Mouse (Mus musculus) ES-Bruce4 (cell line): ENCODE data around the gene Ctrb1. TPM values are rescaled to one million over a fixed set of nuclear protein-coding genes. Genes with fewer than 3 reads are reported as not detected.

Experiments used
- H3K27ac ChIP-seq: 2 replicates; pipeline ENCODE4 v1.5.1; 2012; ENCODE audit warnings: low read length, inconsistent platforms; ENCODE audit not compliant: insufficient read depth
- H3K27me3 ChIP-seq: 2 replicates; pipeline ENCODE4 v1.6.1; 2012; ENCODE audit warnings: mild to moderate bottlenecking, low read length, inconsistent platforms; ENCODE audit not compliant: control insufficient read depth, poor library complexity, insufficient read depth, severe bottlenecking
- H3K36me3 ChIP-seq: 2 replicates; pipeline ENCODE4 v1.6.1; 2012; ENCODE audit warnings: inconsistent platforms, mild to moderate bottlenecking, low read length, moderate library complexity; ENCODE audit not compliant: control insufficient read depth, poor library complexity, insufficient read depth, severe bottlenecking
- H3K4me1 ChIP-seq: one replicate; pipeline ENCODE4 v1.8.1; 2011; ENCODE audit warnings: low read length; ENCODE audit not compliant: control insufficient read depth, insufficient read depth
- H3K4me3 ChIP-seq: 2 replicates; pipeline ENCODE4 v1.5.1; 2011; ENCODE audit warnings: low read depth, mild to moderate bottlenecking, low read length
- H3K9ac ChIP-seq: 2 replicates; pipeline ENCODE4 v1.6.1; 2012; ENCODE audit warnings: low read depth, mild to moderate bottlenecking, inconsistent platforms; ENCODE audit not compliant: poor library complexity, severe bottlenecking
- H3K9me3 ChIP-seq: replicated peaks from 2 replicates; pipeline ENCODE4 v1.6.1; 2012; ENCODE audit warnings: mild to moderate bottlenecking, low read length, inconsistent platforms; ENCODE audit not compliant: control insufficient read depth, poor library complexity, insufficient read depth, severe bottlenecking
- CTCF ChIP-seq: IDR thresholded peaks from one replicate; pipeline ENCODE4 v1.8.1; 2011; ENCODE audit warnings: low read depth, low read length
- EP300 ChIP-seq: IDR thresholded peaks from 2 replicates; pipeline ENCODE4 v1.6.1; 2011; ENCODE audit warnings: low read depth, low read length; ENCODE audit not compliant: insufficient read depth
- POLR2A ChIP-seq: IDR thresholded peaks from one replicate; pipeline ENCODE4 v1.8.1; 2011; ENCODE audit warnings: low read length; ENCODE audit not compliant: insufficient read depth
- polyA plus RNA-seq: library from polyadenylated mRNA; stranded (reverse); fragments of >200 nt; gene quantifications from 2 replicates; pipeline ENCODE4 v1.2.4, GENCODE M21; 2011; ENCODE audit warnings: low read depth; ENCODE audit not compliant: missing spikeins, insufficient read depth, insufficient read length

Gene Ctrb1
- polyA plus RNA-seq, 1 experiment, result not detected

DNA sequence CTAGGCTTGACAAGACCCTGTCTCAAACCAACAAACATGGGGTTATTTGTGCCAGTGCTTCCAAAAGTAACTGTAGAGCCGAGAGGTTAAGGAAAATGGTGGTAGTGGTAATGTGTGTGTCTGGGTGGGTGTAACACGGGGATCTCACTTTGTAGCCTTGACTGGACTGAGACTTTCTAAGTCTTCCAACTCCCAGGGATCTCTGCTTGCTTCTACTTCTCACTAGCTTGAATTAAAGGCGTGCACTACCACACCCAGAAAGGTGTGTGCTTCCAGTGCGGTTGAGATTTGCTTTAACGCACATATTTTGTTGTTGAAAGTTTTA, 47.9 kb downstream of the Ctrb1 start:
- H3K4me3 ChIP-seq, result peak overlapping the region; percentile 86
- no peaks in the 10 kb centered on the region; the same call in 1 of the 2 replicates for H3K36me3 ChIP-seq
- no peak for TF ChIP-seq CTCF
- TF ChIP-seq POLR2A, result no peak
- no peak for TF ChIP-seq EP300
- no peaks in the 10 kb centered on the region for H3K9me3 ChIP-seq
- H3K27ac ChIP-seq, result peak overlapping the region; percentile 85
- peaks cover 1% of the 10 kb centered on the region for H3K4me1 ChIP-seq
- H3K9ac ChIP-seq, result peak overlapping the region; percentile 99
- H3K27me3 ChIP-seq, result no peaks in the 10 kb centered on the region

DNA sequence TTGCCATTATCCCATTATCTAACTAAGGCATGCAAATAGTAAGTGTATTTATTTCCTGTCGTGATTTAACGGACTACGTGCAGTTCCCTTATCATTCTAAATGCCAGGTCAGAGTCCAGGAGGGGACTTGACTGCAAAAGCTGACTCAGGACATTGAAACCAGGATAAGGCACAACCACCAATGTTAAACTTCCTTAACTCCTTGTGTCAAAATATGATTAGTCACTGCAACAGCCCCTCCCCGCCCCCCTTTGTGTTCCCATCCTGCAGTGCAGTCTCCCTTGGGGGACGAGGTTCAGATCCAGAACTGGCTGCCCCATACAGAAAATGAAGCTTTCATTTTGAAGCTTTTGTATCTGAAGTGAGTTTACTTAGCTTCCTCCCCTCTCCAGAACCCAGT, 48.3 kb downstream of the Ctrb1 start:
- Histone ChIP-seq H3K4me3 (peak overlapping the region; percentile 86), H3K36me3 (no peaks in the 10 kb centered on the region; the same call in 1 of the 2 replicates), H3K9ac (peak overlapping the region; percentile 99), H3K27ac (peak overlapping the region; percentile 85), H3K27me3 (no peaks in the 10 kb centered on the region), H3K9me3 (no peaks in the 10 kb centered on the region), H3K4me1 (peaks cover 1% of the 10 kb centered on the region)
- no peak for TF ChIP-seq EP300

DNA sequence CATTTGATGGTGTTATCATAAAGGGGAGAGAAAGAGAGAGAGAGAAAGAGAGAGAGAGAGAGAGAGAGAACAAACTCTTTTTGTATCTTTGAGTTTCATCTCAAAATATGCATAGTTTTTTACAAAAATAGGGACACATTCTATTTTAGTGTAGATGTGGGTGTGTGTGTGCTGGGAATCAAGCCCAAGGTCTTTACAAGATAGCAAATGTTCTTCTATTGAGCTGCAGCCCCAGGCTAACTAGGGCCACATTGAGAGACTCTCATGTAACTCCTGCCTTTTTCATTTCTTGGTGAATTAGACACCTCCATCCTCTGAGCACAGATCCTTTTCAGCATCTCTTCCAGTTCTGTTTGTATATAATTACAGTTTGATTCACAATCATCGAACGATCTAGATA, 49.7 kb downstream of the Ctrb1 start:
- no peak for TF ChIP-seq CTCF
- TF ChIP-seq EP300, result no peak
- TF ChIP-seq POLR2A, result no peak
- no peaks in the 10 kb centered on the region for H3K9me3 ChIP-seq
- H3K9ac ChIP-seq, result no peak overlapping the region
- no peaks in the 10 kb centered on the region for H3K27me3 ChIP-seq
- peaks cover 1% of the 10 kb centered on the region for H3K4me1 ChIP-seq
- H3K36me3 ChIP-seq, result no peaks in the 10 kb centered on the region
- no peak overlapping the region for H3K4me3 ChIP-seq
- H3K27ac ChIP-seq, result no peak overlapping the region

DNA sequence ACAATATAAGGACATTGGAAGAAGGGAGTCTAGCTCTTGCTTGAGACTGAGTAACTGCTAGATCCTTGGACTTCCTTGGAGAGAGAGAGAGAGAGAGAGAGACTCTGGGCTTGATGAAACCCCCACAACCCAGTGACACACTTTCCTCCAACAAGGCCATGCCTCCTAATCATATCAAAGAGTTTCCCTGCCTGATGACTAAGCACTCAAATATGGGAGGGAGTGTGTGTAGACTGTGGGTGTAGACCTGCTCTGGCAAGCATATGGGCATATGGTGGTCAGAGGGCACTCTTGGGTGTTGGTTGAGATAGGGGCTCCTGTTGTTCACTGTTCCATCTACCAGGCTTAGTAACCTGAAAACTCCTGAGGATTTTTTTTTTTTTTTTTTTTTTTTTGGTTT, 52.7 kb downstream of the Ctrb1 start:
- Histone ChIP-seq H3K4me1 (no peaks in the 10 kb centered on the region), H3K9me3 (no peaks in the 10 kb centered on the region), H3K9ac (no peak overlapping the region), H3K27me3 (no peaks in the 10 kb centered on the region), H3K36me3 (no peaks in the 10 kb centered on the region), H3K27ac (no peak overlapping the region), H3K4me3 (no peak overlapping the region)
- no peak for TF ChIP-seq CTCF
- no peak for TF ChIP-seq EP300
- TF ChIP-seq POLR2A, result no peak

Other genes starting within 250 kb of the Ctrb1 start
- gene Wdr59, start 168.9 kb downstream of the Ctrb1 start, polyA plus RNA-seq, result 16.8 and 17.2 TPM in 2 replicates
- 37.7 and 38.5 TPM in 2 replicates for gene Znrf1, start 154.9 kb downstream of the Ctrb1 start, polyA plus RNA-seq
- 1.1 and 1.7 TPM in 2 replicates for gene Ldhd, start 60.6 kb downstream of the Ctrb1 start, polyA plus RNA-seq
- gene Zfp1, start 47.6 kb downstream of the Ctrb1 start, polyA plus RNA-seq, result 21.2 and 22.3 TPM in 2 replicates
- 59.8 and 64.6 TPM in 2 replicates for gene Bcar1, start 52.8 kb upstream of the Ctrb1 start, polyA plus RNA-seq
- 261 and 265 TPM in 2 replicates for gene Cfdp1, start 163.3 kb upstream of the Ctrb1 start, polyA plus RNA-seq
- 30.4 and 31.2 TPM in 2 replicates for gene Tmem170, start 185.7 kb upstream of the Ctrb1 start, polyA plus RNA-seq
- 0.81 and 1.5 TPM in 2 replicates for gene Chst5, start 219.4 kb upstream of the Ctrb1 start, polyA plus RNA-seq
- 16.8 and 18.2 TPM in 2 replicates for gene Tmem231, start 242.9 kb upstream of the Ctrb1 start, polyA plus RNA-seq
- 64.2 and 66.4 TPM in 2 replicates for gene Gabarapl2, start 249.7 kb upstream of the Ctrb1 start, polyA plus RNA-seq